Mouse (Mus musculus) monocyte, adult 59 days (primary cell): ENCODE data around the gene Tmem8. TPM values are rescaled to one million over a fixed set of nuclear protein-coding genes. Genes with fewer than 3 reads are reported as not detected.

Experiments used
- total RNA-seq, 2 experiments: library from RNA; stranded (reverse); gene quantifications; one replicate each; pipeline ENCODE4 v1.2.4; 2023

Gene Tmem8
- 10 to 100 TPM; 20.9 to 23.1 TPM for total RNA-seq

DNA sequence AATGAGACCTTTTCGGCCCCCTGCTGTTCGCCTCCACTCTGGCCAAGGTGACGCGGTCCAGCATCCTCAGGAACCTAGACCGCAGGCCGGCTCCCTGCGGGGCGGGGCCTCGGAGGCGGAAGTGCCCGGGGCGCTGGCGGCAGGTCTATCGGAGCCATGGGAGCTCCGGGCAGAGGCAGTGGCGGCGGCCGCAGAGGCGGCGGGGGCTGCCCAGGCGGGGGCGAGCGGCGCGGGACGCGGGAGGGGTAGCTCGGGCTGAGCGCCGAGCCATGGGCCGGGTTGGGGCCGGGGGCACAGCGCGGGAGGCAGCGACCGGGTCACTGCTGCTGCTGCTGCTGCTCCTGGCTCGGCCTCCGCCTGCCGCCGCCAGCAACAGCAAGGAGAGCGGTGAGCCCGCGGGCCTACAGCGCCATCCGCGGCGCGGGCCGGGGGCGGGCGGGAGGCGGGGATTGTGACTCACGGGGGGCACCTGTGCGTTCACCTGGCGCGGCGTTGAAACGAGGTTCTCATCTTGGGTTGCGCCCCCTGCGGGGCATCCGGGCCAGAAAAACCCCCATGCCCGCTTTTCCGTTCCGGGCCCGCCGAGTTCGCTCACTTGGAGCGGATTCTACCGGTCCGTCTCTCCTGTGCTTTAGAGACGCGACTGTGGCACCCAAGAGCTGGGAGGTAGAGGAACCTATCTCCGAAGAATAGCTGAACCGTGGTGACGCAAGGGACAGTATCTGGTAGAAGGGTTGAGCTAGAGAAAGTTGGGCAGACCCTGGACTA is at the start of gene Tmem8:
Tmem8 (plus strand) TSS at position 119 of the 768 bp plus-strand sequence.

DNA sequence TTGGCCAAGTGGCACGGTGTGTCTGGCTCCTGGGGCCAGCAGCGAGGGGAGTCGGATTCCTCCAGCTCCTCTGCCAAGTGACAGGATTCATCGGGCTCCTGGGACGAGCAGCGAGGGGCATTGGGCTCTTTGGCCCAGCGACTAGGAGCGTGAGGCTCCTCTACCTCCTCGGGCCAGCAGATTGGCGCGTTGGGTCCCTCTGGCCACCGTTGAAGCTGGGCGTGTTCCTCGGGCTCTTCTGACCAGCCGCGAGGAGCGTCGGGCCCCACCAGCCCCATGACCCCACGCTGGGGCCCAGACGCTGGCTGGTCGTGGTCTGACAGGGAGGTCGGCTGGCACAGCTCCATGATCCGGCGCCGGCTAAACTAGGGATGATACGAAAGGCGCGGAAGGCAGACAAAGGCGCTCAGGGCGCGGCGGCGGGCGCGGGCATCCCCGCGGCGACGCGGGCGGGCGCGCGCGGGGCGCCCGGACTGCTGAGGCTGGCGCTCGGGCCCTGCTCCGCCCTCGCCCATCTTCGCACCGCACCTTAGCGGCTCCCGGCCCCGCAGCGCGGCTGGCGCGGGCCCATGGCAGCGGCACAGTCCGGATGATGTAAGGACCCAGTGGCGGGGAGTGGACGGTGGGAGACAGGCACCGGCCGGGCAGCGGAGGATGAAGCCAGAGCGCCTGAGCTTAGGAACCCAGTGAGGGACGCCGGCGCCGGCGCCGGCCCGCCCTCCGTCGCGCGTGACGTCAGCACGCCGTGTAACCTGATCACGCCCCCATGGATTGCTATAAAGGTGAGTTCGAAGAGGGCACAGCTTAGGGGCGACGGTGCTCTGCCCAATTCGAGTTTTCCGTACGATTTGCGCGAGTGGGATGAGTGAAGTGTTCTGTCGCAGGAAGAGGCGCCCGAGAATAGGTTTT is 44.0 kb upstream of the Tmem8 start, which contains the start of gene Rab11fip3:
Rab11fip3 (minus strand) TSS at position 725 of the 909 bp plus-strand sequence.

DNA sequence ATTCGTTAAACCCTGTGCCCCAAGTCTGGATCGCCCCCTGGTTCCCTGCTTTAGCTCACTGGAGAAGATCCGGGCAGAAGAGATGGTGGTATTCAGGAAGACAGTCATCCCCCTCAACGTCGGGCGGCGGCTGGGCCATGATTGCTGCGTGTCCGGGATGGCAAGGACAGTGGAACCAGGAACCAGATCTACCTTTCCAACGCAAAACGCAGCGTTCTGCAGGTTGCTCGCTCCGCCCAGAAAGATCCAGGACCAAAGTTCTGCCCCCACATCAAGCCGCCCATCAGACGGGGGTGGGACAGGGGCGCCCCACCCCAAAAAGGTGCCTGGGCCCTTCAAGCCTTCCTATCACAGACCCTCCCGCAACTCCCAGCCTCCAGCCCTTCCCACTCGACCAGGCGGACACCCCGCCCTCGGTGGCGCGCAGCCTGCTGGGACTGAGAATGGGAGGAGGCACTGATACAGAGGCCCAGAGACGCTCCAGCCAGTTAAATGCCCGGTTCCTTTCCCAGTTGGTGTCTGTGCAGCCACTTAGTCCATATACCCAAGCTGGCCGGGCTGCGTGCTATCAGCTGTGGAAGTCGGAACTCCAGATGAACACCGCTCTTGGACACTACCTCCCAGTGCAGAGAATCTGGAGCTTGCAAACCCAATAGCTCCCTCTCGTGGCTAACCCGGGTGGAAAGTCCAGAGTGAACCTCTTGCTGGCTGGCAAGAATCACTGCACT is 23.0 kb upstream of the Tmem8 start, which contains the start of gene Decr2:
Decr2 (minus strand) TSS at position 433 of the 728 bp plus-strand sequence.

DNA sequence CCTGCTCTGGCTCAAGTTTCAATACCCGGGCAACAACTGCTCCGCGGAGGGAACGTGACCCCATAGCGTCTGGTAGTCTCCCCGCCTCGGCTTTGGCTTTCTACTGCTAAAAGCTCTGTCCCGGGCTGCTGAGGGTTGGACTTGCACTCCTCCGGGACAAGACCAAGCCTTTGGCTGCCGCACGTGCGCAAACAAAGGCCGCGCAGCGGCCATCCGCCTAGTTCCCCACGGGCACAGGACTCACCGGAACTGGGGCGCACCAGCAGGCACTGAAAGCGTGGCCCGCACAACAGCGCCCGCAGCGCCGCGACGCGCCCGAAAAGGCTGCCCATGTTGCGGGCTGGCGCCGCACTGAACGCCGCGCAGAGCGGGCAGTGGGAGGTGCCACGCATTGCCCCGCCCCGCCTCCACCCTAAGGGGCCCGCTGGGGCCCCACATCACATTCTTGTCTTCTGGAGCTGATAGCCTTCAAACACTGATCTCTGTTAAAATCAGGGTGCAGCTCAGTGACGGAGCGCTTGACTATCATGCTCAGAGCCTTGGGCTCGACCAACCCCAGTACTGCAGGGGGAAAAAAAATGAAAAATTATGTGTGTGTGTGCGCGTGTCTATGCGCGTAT is 17.9 kb upstream of the Tmem8 start, which contains the start of gene Nme4:
Nme4 (minus strand) TSS at position 482 of the 620 bp plus-strand sequence.

DNA sequence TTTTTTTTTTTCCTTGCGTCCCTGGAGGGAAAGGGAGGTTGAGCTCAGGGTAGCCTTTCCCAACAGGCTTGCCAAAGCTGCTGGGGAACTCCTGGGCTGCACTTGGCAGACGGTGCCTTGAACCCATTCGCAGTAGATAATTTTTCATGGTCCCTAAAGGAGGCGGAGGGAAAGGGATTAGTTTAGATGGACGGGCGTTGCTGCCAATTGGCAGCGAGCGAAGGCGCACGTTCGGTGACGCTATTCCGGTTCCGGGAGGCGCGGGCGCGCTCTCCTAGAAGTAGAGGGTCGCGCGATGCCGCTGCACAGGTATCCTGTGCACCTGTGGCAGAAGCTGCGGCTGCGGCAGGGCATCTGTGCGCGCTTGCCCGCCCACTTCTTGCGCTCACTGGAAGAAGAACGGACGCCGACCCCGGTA is 10.2 kb downstream of the Tmem8 start, which contains the start of gene Mrpl28:
Mrpl28 (plus strand) TSS at position 234 of the 418 bp plus-strand sequence.

DNA sequence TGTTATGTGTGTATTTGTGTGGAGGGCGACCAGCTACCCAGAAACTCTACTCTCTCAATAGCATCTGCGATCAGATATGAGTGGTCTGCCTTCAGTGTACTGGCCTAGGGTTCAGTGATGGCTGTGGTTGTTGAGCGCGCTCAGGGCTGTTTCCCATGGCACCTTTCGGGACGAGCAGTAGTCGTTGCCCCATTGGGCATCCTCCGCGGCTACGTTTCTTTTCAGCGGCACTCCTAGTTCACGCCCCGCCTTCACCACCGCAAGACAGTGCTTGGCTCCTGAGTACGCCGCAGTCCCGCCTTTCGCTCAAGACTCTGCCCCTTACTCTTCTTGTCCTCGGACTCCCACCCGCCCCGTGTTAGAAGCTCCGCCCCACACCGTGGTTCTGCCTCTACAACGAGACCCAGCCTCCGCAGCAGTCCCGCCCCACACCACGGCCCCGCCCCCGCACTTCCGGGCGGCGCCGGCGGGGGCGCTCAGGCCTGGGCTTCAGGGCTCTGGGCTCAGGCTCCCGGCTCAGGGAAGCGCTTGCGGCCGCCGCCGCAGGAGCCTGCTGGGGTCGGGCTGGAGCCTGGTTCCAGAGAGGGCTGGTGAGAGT is 25.2 kb downstream of the Tmem8 start, which contains the start of gene Axin1:
Axin1 (plus strand) TSS at position 450 of the 598 bp plus-strand sequence.

Other genes starting within 250 kb of the Tmem8 start
- gene Mcrip2, start 244.5 kb upstream of the Tmem8 start, total RNA-seq: 1 to 10 TPM; 4.8 to 5.5 TPM
- 10 to 100 TPM; 10.1 to 11.1 TPM for gene Mettl26, start 238.2 kb upstream of the Tmem8 start, total RNA-seq
- gene Wfikkn1, start 232.4 kb upstream of the Tmem8 start, total RNA-seq: 1 to 10 TPM; 3.2 to 3.3 TPM
- 10 to 100 TPM; 16.5 to 18.1 TPM for gene Rab40c, start 193.6 kb upstream of the Tmem8 start, total RNA-seq
- gene Pigq, start 168.4 kb upstream of the Tmem8 start, total RNA-seq: 10 to 100 TPM; 46.9 to 60.5 TPM
- not detected for gene Nhlrc4, start 168.3 kb upstream of the Tmem8 start, total RNA-seq
- not detected for gene A930017K11Rik, start 160.7 kb upstream of the Tmem8 start, total RNA-seq
- 10 to 100 TPM; 31.1 to 32.2 TPM for gene Capn15, start 127.5 kb upstream of the Tmem8 start, total RNA-seq
- 1 to 10 TPM; 5.1 to 6.8 TPM for gene Rab11fip3, start 43.7 kb upstream of the Tmem8 start, total RNA-seq
- gene Decr2, start 23.0 kb upstream of the Tmem8 start, total RNA-seq: 1 to 10 TPM; 5.0 to 6.8 TPM
- 1 to 10 TPM; 2.2 to 2.8 TPM for gene Nme4, start 17.7 kb upstream of the Tmem8 start, total RNA-seq
- gene Mrpl28, start 10.2 kb downstream of the Tmem8 start, total RNA-seq: 10 to 100 TPM; 29.3 to 35.8 TPM
- gene Axin1, start 25.4 kb downstream of the Tmem8 start, total RNA-seq: 10 to 100 TPM; 49.8 to 53.8 TPM
- not detected for gene Pdia2, start 85.8 kb downstream of the Tmem8 start, total RNA-seq
- gene Rgs11, start 89.7 kb downstream of the Tmem8 start, total RNA-seq: 1 to 10 TPM in 1 of 2 experiments, under 1 TPM in 1; 0.31 to 1.6 TPM
- gene Arhgdig, start 94.5 kb downstream of the Tmem8 start, total RNA-seq: not detected
- 100 to 1,000 TPM; 161 to 194 TPM for gene Fam234a, start 130.9 kb downstream of the Tmem8 start, total RNA-seq
- gene Luc7l, start 139.6 kb downstream of the Tmem8 start, total RNA-seq: 10 to 100 TPM; 50.4 to 53.7 TPM